Mouse (Mus musculus) cerebellum, adult 2 months (tissue): ENCODE data around the gene Prkg2.

Source experiments
- CTCF ChIP-seq: fragments of 200-500 bp; IDR thresholded peaks from 2 replicates; pipeline ENCODE4 v1.5.1; 2011; ENCODE audit warnings: low read depth, mild to moderate bottlenecking, control low read depth, low read length, moderate library complexity, borderline replicate concordance; ENCODE audit not compliant: insufficient read depth
- POLR2A ChIP-seq: fragments of 200-500 bp; IDR thresholded peaks from 2 replicates; pipeline ENCODE4 v1.6.1; 2011; ENCODE audit warnings: low read length, control low read depth, borderline replicate concordance; ENCODE audit not compliant: insufficient read depth

GRCm38 (mm10) chr5:98939116-98939515, 98.0 kb downstream of the Prkg2 start:
- TF ChIP-seq POLR2A = no peak
- TF ChIP-seq CTCF = no peak
